Mouse (Mus musculus) embryonic facial prominence, embryonic 13.5 days (tissue): Measurements from ENCODE around the gene Adtrp. TPM values are rescaled to one million over a fixed set of nuclear protein-coding genes. Genes with fewer than 3 reads are reported as not detected.

Experiments used
- ATAC-seq: fragments of 200-750 bp; cut with Nextera tagmentation; 2 replicates; pipeline ENCODE4 v1.8.0; 2017; ENCODE audit warnings: low read depth; ENCODE audit not compliant: insufficient number of reproducible peaks, insufficient read depth, low FRiP score, low TSS enrichment
- H3K27ac ChIP-seq: fragments of 300-500 bp; sonication (generic); 2 replicates; pipeline ENCODE4 v1.5.1; 2015; ENCODE audit warnings: moderate library complexity, mild to moderate bottlenecking, inconsistent platforms
- H3K27me3 ChIP-seq: fragments of 300-500 bp; sonication (generic); 2 replicates; pipeline ENCODE4 v1.6.1; 2015; ENCODE audit warnings: mild to moderate bottlenecking, inconsistent platforms
- H3K36me3 ChIP-seq: fragments of 300-500 bp; sonication (generic); 2 replicates; pipeline ENCODE4 v1.6.1; 2015; ENCODE audit warnings: mild to moderate bottlenecking, inconsistent platforms
- H3K4me1 ChIP-seq: fragments of 300-500 bp; sonication (generic); 2 replicates; pipeline ENCODE4 v1.6.1; 2015; ENCODE audit warnings: inconsistent platforms
- H3K4me2 ChIP-seq: fragments of 300-500 bp; sonication (generic); 2 replicates; pipeline ENCODE4 v1.6.1; 2015; ENCODE audit warnings: moderate library complexity, mild to moderate bottlenecking, inconsistent platforms
- H3K4me3 ChIP-seq: fragments of 300-500 bp; sonication (generic); 2 replicates; pipeline ENCODE4 v1.5.1; 2015; ENCODE audit warnings: mild to moderate bottlenecking, inconsistent platforms
- H3K9ac ChIP-seq: fragments of 300-500 bp; sonication (generic); 2 replicates; pipeline ENCODE4 v1.6.1; 2015; ENCODE audit warnings: mild to moderate bottlenecking, inconsistent platforms
- H3K9me3 ChIP-seq: fragments of 300-500 bp; sonication (generic); 2 replicates; pipeline ENCODE4 v1.6.1; 2016; ENCODE audit warnings: inconsistent platforms
- WGBS: fragments of 180-500 bp; shearing (Covaris S2); methylation state at CpG from one replicate; pipeline ENCODE4 v1.1.7; 2015; ENCODE audit warnings: mixed read lengths; 5-methylcytosine and 5-hydroxymethylcytosine counted together
- polyA plus RNA-seq: library from polyadenylated mRNA; unstranded; fragments of >200 nt; fragmentation: Nextera tagmentation; extraction: Ambion mirVana; gene quantifications from 2 replicates; pipeline ENCODE4 v1.2.1, GENCODE M21; 2015

The Adtrp gene
- polyA plus RNA-seq, 1 experiment from 2014 or later: 0.80 TPM

GRCm38 (mm10) chr13:41825379-41825966 is 22.0 kb downstream of the Adtrp start:
- no peaks in the 10 kb centered on the region for H3K9me3 ChIP-seq
- no peak overlapping the region for H3K27ac ChIP-seq
- no peaks in the 10 kb centered on the region for H3K4me1 ChIP-seq
- no peak overlapping the region for H3K4me2 ChIP-seq
- no peaks in the 10 kb centered on the region for H3K27me3 ChIP-seq
- WGBS: 58% methylated on average over 11 of the region's 11 CpGs
- no peak overlapping the region for H3K9ac ChIP-seq
- no peaks in the 10 kb centered on the region for H3K36me3 ChIP-seq
- ATAC-seq: no peak
- no peak overlapping the region for H3K4me3 ChIP-seq

GRCm38 (mm10) chr13:41823077-41823476 is 24.4 kb downstream of the Adtrp start:
- no peaks in the 10 kb centered on the region for H3K36me3 ChIP-seq
- H3K27me3 ChIP-seq: 0 out of 2 replicates have a peak, but pooled peaks cover 3% of the 10 kb centered on the region
- no peak overlapping the region for H3K9ac ChIP-seq
- no peak overlapping the region for H3K4me3 ChIP-seq
- H3K27ac ChIP-seq: no peak overlapping the region
- WGBS: 68% methylated on average over 3 of the region's 3 CpGs
- H3K4me2 ChIP-seq: no peak overlapping the region
- no peak for ATAC-seq
- no peaks in the 10 kb centered on the region for H3K9me3 ChIP-seq
- no peaks in the 10 kb centered on the region for H3K4me1 ChIP-seq

GRCm38 (mm10) chr13:41822617-41823016 is 24.9 kb downstream of the Adtrp start:
- Histone ChIP-seq H3K4me2 (no peak overlapping the region), H3K36me3 (no peaks in the 10 kb centered on the region), H3K4me1 (no peaks in the 10 kb centered on the region), H3K27ac (no peak overlapping the region), H3K9ac (no peak overlapping the region), H3K4me3 (no peak overlapping the region), H3K27me3 (0 out of 2 replicates have a peak, but pooled peaks cover 3% of the 10 kb centered on the region), H3K9me3 (no peaks in the 10 kb centered on the region)
- ATAC-seq: no peak
- 35% methylated on average over 2 of the region's 2 CpGs for WGBS

DNA sequence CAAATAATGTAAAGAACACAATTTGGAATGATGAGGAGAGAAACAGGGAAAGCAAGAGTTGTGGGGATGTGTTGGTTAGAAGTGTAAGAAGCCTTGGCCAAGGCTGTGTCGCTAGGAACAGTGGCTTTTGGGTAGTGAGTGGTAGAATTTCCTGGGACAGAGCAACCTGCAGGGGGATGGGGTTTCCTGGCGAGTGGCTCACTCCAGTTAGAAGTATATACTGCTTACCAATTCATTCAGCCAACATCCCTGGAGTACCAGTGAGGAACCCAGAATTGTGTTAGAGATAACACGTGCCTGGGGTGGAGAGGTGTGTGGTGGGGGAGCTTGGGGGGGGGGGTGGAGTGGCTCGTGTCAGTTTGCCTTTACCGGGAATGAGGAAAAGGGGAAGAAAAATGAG is 25.4 kb downstream of the Adtrp start:
- WGBS: 27% methylated on average over 5 of the region's 5 CpGs
- no peaks in the 10 kb centered on the region for H3K9me3 ChIP-seq

DNA sequence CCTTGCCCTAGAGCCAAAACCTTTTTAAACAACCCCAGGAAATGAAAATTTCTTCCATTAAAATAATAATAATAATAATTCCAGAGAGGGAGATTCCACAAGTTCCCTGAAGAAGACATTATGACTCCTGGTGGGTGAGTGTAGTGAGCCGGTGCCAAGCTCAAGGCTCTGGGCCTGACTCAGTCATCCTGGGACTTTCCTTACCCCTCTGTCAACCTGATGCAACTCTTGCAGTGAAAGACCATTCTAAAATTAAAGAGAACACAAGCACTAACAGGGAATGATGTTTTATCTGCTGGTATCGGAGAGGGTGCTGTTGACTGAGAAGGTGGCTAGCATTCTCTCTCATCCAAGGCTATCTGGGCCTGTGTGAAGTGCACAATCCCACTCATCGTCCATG is 26.5 kb downstream of the Adtrp start:
- Histone ChIP-seq H3K4me1 (peaks cover 8% of the 10 kb centered on the region; the same call in 1 of the 2 replicates), H3K27ac (no peak overlapping the region)
- WGBS: 90% methylated on average over 3 of the region's 3 CpGs

More for the DNA sequence above, 25.4 kb downstream of the Adtrp start:
- Histone ChIP-seq H3K4me1 (peaks cover under 1% of the 10 kb centered on the region; the same call in 1 of the 2 replicates), H3K9ac (no peak overlapping the region), H3K4me3 (no peak overlapping the region), H3K4me2 (no peak overlapping the region), H3K36me3 (no peaks in the 10 kb centered on the region), H3K27ac (no peak overlapping the region), H3K27me3 (0 out of 2 replicates have a peak, but pooled peaks cover 3% of the 10 kb centered on the region)
- no peak for ATAC-seq

DNA sequence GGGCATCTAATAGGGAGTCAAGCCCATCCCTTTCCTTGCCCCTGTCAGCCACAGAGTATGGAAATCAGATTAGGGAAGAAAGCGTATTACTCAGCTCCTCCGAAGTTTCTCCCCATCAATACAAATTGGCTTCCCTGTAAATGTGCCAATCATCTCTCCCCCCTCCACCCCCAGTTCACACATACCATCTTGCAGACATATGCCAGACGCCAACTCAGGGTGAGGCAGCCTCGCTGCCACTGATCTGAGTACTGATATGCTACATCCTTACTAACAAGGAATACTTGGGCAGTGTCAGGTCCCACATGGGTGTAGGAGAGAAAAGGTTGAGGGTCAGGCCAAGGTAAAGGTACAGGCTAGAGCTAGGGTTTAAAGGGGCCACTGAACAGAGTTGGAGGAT is 27.6 kb downstream of the Adtrp start:
- no peaks in the 10 kb centered on the region for H3K9me3 ChIP-seq
- H3K27ac ChIP-seq: no peak overlapping the region
- no peak for ATAC-seq
- H3K27me3 ChIP-seq: 0 out of 2 replicates have a peak, but pooled peaks cover 3% of the 10 kb centered on the region
- H3K36me3 ChIP-seq: no peaks in the 10 kb centered on the region
- peaks cover 8% of the 10 kb centered on the region; the same call in 1 of the 2 replicates for H3K4me1 ChIP-seq
- H3K9ac ChIP-seq: no peak overlapping the region
- H3K4me2 ChIP-seq: no peak overlapping the region
- H3K4me3 ChIP-seq: no peak overlapping the region
- WGBS: 79% methylated on average over 4 of the region's 4 CpGs

More for the DNA sequence above, 26.5 kb downstream of the Adtrp start:
- H3K4me3 ChIP-seq: no peak overlapping the region
- 0 out of 2 replicates have a peak, but pooled peaks cover 3% of the 10 kb centered on the region for H3K27me3 ChIP-seq
- H3K36me3 ChIP-seq: no peaks in the 10 kb centered on the region
- H3K9ac ChIP-seq: no peak overlapping the region
- no peak for ATAC-seq
- no peak overlapping the region for H3K4me2 ChIP-seq
- H3K9me3 ChIP-seq: no peaks in the 10 kb centered on the region

DNA sequence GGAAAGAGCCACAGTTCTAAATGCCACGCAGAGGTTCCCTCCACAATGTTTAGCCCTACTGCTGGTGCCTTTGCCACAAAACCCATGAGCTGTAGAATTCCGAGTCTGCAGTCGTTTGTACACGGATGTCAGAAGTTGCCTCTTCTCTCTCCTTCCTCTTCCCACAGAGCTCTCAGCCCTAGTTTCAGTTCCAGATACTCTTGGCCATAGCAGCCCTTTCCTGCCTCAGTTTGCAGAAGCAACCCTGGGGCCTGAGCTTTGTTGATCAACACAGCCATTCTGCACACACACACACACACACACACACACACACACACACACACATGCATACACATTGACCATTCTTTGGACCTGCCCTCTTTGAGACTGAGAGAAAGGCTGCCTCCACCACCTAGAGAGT is 28.0 kb downstream of the Adtrp start:
- no peak for ATAC-seq
- no peak overlapping the region for H3K27ac ChIP-seq
- WGBS: 94% methylated on average over 4 of the region's 4 CpGs
- no peak overlapping the region for H3K4me3 ChIP-seq
- no peak overlapping the region for H3K4me2 ChIP-seq
- 0 out of 2 replicates have a peak, but pooled peaks cover 3% of the 10 kb centered on the region for H3K27me3 ChIP-seq
- H3K9me3 ChIP-seq: no peaks in the 10 kb centered on the region
- H3K36me3 ChIP-seq: no peaks in the 10 kb centered on the region
- H3K9ac ChIP-seq: no peak overlapping the region
- peaks cover 8% of the 10 kb centered on the region; the same call in 1 of the 2 replicates for H3K4me1 ChIP-seq

GRCm38 (mm10) chr13:41817583-41817982 is 29.9 kb downstream of the Adtrp start:
- H3K27me3 ChIP-seq: 0 out of 2 replicates have a peak, but pooled peaks cover 3% of the 10 kb centered on the region
- H3K36me3 ChIP-seq: no peaks in the 10 kb centered on the region
- H3K4me2 ChIP-seq: no peak overlapping the region
- no peaks in the 10 kb centered on the region for H3K9me3 ChIP-seq
- H3K9ac ChIP-seq: no peak overlapping the region
- H3K4me3 ChIP-seq: no peak overlapping the region
- WGBS: 76% methylated on average over 4 of the region's 4 CpGs
- no peak overlapping the region for H3K27ac ChIP-seq
- peaks cover 8% of the 10 kb centered on the region; the same call in 1 of the 2 replicates for H3K4me1 ChIP-seq
- ATAC-seq: no peak

GRCm38 (mm10) chr13:41816643-41817042 is 30.8 kb downstream of the Adtrp start:
- peaks cover 8% of the 10 kb centered on the region; the same call in 1 of the 2 replicates for H3K4me1 ChIP-seq
- no peak overlapping the region for H3K9ac ChIP-seq
- ATAC-seq: no peak
- WGBS: 85% methylated on average over 4 of the region's 4 CpGs
- H3K9me3 ChIP-seq: no peaks in the 10 kb centered on the region
- peak overlapping the region; percentile 28; the same call in 1 of the 2 replicates for H3K27ac ChIP-seq
- 0 out of 2 replicates have a peak, but pooled peaks cover 3% of the 10 kb centered on the region for H3K27me3 ChIP-seq
- H3K36me3 ChIP-seq: no peaks in the 10 kb centered on the region
- H3K4me3 ChIP-seq: no peak overlapping the region
- no peak overlapping the region for H3K4me2 ChIP-seq

DNA sequence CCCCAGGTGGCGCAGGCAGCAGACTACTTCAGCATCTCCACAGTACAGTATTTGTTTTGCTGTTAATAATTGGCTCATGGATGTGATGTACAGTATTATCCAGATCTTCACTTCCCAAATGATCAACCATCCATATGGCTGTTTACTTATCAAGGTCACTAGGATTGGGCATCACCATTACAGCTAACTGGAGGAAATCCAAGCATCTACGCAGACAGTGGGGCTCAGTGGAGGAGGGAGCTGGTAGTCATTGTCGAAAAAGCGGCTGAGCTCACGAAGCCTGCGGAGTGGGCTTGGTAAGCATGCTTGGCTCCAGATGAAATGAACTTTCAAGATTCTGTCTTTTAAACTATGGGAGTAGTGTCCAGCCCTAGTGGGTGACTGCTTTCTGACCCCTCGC is 36.7 kb downstream of the Adtrp start:
- Histone ChIP-seq H3K4me1 (0 out of 2 replicates have a peak, but pooled peaks cover 4% of the 10 kb centered on the region), H3K4me3 (no peak overlapping the region), H3K9ac (no peak overlapping the region), H3K9me3 (no peaks in the 10 kb centered on the region), H3K27me3 (no peaks in the 10 kb centered on the region), H3K27ac (no peak overlapping the region), H3K4me2 (no peak overlapping the region), H3K36me3 (no peaks in the 10 kb centered on the region)
- 81% methylated on average over 7 of the region's 7 CpGs for WGBS
- no peak for ATAC-seq

- Histone ChIP-seq H3K27ac (peak overlapping the region; percentile 33; the same call in 1 of the 2 replicates), H3K9ac (no peak overlapping the region), H3K9me3 (no peaks in the 10 kb centered on the region)
These were observed 39.7 kb downstream of the Adtrp start for GRCm38 (mm10) chr13:41807815-41808214.

DNA sequence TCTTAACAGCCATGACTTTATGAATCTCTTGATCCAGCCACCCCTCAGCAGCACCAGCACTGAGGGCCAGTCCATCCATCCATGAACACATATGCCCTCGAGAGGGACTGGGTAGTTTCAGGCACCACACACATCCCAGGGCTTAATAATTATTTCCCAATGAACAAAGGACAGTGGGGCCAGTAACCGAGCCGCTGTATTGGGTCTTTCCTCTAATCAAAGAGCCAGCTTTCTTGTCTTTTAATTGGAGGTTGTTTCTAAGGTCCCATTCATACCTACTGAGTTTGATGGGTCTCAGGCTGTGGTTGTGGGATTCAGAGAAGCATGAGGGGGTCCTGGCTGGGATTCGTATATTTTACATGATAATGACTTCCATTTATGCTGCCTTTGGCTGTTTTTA is 40.2 kb downstream of the Adtrp start:
- no peak for ATAC-seq
- Histone ChIP-seq H3K4me2 (no peak overlapping the region), H3K4me1 (0 out of 2 replicates have a peak, but pooled peaks cover 5% of the 10 kb centered on the region), H3K27me3 (no peaks in the 10 kb centered on the region), H3K9me3 (no peaks in the 10 kb centered on the region), H3K27ac (peak overlapping the region; percentile 28; the same call in 1 of the 2 replicates), H3K4me3 (no peak overlapping the region), H3K9ac (no peak overlapping the region), H3K36me3 (no peaks in the 10 kb centered on the region)
- 58% methylated on average over 4 of the region's 4 CpGs for WGBS

More at GRCm38 (mm10) chr13:41807815-41808214, 39.7 kb downstream of the Adtrp start:
- 46% methylated on average over 4 of the region's 4 CpGs for WGBS
- Histone ChIP-seq H3K36me3 (no peaks in the 10 kb centered on the region), H3K4me2 (no peak overlapping the region), H3K27me3 (no peaks in the 10 kb centered on the region), H3K4me3 (no peak overlapping the region), H3K4me1 (0 out of 2 replicates have a peak, but pooled peaks cover 4% of the 10 kb centered on the region)
- no peak for ATAC-seq
